Comparison of ENCODE assay signal across 9 mouse cellular contexts in genomic region chr8:127540273-127540672, GRCm38 (mm10).
"Had no signal": no experiment of that assay in that cellular context is flagged by ENCODE, and none has a peak within 500 bp of the region (broad histone marks: within the 10 kb centered on the region; RNA-seq: fewer than 3 reads in every experiment).

No protein-coding gene starts in this region.

- ATAC-seq: midbrain, embryonic 13.5 days had no signal

- H3K27ac ChIP-seq: kidney, embryonic 15.5 days; limb, embryonic 13.5 days; liver, embryonic 13.5 days; midbrain, embryonic 13.5 days; neural tube, embryonic 12.5 days had no signal

- DNase-seq: kidney, postnatal 14 days; left cerebral cortex, postnatal 4 days; liver, embryonic 13.5 days; lung, adult 18-20 months; thymus, postnatal 36 days had no signal

- H3K4me2 ChIP-seq: kidney, embryonic 15.5 days; limb, embryonic 13.5 days; liver, embryonic 13.5 days; midbrain, embryonic 13.5 days; neural tube, embryonic 12.5 days had no signal

- H3K27me3 ChIP-seq: kidney, embryonic 15.5 days; limb, embryonic 13.5 days; liver, embryonic 13.5 days; midbrain, embryonic 13.5 days; neural tube, embryonic 12.5 days had no signal

- H3K9ac ChIP-seq: kidney, embryonic 15.5 days; limb, embryonic 13.5 days; liver, embryonic 13.5 days; midbrain, embryonic 13.5 days; neural tube, embryonic 12.5 days had no signal

- H3K4me3 ChIP-seq: kidney, embryonic 15.5 days; limb, embryonic 13.5 days; liver, embryonic 13.5 days; midbrain, embryonic 13.5 days; neural tube, embryonic 12.5 days had no signal

- H3K9me3 ChIP-seq: kidney, embryonic 15.5 days; limb, embryonic 13.5 days; liver, embryonic 13.5 days; midbrain, embryonic 13.5 days; neural tube, embryonic 12.5 days had no signal

- H3K36me3 ChIP-seq: kidney, embryonic 15.5 days; limb, embryonic 13.5 days; liver, embryonic 13.5 days; midbrain, embryonic 13.5 days; neural tube, embryonic 12.5 days had no signal
